Mouse (Mus musculus) spleen, adult 2 months (tissue): ENCODE measurements around the gene Cenpi. TPM values are rescaled to one million over a fixed set of nuclear protein-coding genes. Genes with fewer than 3 reads are reported as not detected.

Source experiments
- DNase-seq, 2 experiments: peaks; one replicate each; pipeline versions ENCODE4 v3.0.0 to v3.0.0-alpha.2; 2012 to 2021; ENCODE audit warnings: low spot score in 2 of 2, low read depth in 1 of 2
- H3K27ac ChIP-seq: fragments of 200-500 bp; 2 replicates; pipeline ENCODE4 v1.5.1; 2012; ENCODE audit warnings: low read length, inconsistent platforms; ENCODE audit not compliant: insufficient read depth
- H3K27me3 ChIP-seq: fragments of 200-500 bp; 2 replicates; pipeline ENCODE4 v1.6.1; 2012; ENCODE audit warnings: mild to moderate bottlenecking, moderate library complexity, low read length, inconsistent platforms; ENCODE audit not compliant: control insufficient read depth, insufficient read depth
- H3K36me3 ChIP-seq: fragments of 200-500 bp; 2 replicates; pipeline ENCODE4 v1.6.1; 2012; ENCODE audit warnings: mild to moderate bottlenecking, low read length, inconsistent platforms; ENCODE audit not compliant: control insufficient read depth, insufficient read depth
- H3K4me1 ChIP-seq: fragments of 200-500 bp; 2 replicates; pipeline ENCODE4 v1.6.1; 2011; ENCODE audit warnings: inconsistent platforms; ENCODE audit not compliant: control insufficient read depth, insufficient read depth, insufficient read length
- H3K4me3 ChIP-seq: fragments of 200-500 bp; 2 replicates; pipeline ENCODE4 v1.5.1; 2011; ENCODE audit warnings: mild to moderate bottlenecking, inconsistent platforms; ENCODE audit not compliant: insufficient read depth, insufficient read length; ENCODE audit errors: extremely low read depth
- CTCF ChIP-seq: fragments of 200-500 bp; IDR thresholded peaks from 2 replicates; pipeline ENCODE4 v1.5.1; 2011; ENCODE audit warnings: mild to moderate bottlenecking, inconsistent platforms; ENCODE audit not compliant: insufficient read depth, insufficient read length, insufficient replicate concordance; ENCODE audit errors: extremely low read depth
- POLR2A ChIP-seq: fragments of 200-500 bp; IDR thresholded peaks from 2 replicates; pipeline ENCODE4 v1.6.1; 2011; ENCODE audit warnings: low read depth, low read length, inconsistent platforms
- WGBS: fragments of 180-500 bp; shearing (Covaris S2); methylation state at CpG from one replicate; pipeline ENCODE4 v1.1.7; 2018; 5-methylcytosine and 5-hydroxymethylcytosine counted together
- polyA plus RNA-seq: library from polyadenylated mRNA; depleted of rRNA; stranded (reverse); fragments of >200 nt; gene quantifications from 2 replicates; pipeline ENCODE4 v1.2.3, GENCODE M21; 2012

Cenpi gene
- polyA plus RNA-seq, 1 experiment, result 0.53 TPM

DNA sequence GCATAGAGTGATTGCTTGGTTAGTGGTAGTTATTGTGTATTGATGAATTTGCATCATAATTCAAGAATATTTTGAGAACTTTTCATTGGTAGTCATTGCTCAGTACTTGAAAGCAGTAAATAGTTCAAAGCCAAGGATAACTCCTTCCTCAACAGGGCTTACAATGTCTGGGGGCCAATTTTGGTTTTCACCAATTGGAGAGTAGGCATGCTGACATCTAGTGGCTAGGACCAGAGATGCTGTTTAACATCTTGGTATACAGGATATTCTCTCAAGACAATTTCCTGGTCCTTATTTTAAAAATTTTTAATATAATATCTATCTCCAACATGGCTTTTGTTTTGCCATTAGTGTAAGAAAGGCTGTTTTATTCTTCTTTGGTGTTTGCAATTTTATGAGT lies 46.0 kb downstream of the Cenpi start:
- H3K36me3 ChIP-seq, result no peaks in the 10 kb centered on the region
- no peaks in the 10 kb centered on the region for H3K4me1 ChIP-seq
- TF ChIP-seq CTCF (no peak), POLR2A (no peak)
- H3K27ac ChIP-seq, result no peak overlapping the region
- DNase-seq, result no peak
- H3K27me3 ChIP-seq, result no peaks in the 10 kb centered on the region
- no peak overlapping the region for H3K4me3 ChIP-seq

DNA sequence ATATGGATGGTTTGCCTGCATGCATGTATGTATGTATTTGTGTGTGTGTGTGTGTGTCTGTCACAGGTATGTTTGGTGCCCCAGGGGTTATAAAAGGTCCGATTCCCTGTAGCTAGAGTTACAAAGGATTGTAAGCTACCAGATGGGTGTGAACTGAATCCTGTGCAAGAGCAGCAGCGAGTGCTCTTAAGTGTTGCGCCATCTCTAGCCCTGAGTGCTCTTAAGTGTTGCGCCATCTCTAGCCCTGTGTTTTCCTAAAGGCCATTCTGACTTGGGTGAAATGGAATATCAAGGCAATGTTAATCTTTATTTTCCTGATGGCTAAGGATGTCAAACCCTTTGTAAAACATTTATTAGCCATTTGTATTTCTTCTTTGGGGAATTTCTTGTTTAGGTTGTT lies 51.5 kb downstream of the Cenpi start:
- DNase-seq, result no peak
- WGBS, result 89% methylated on average over 4 of the region's 4 CpGs
- Histone ChIP-seq H3K4me3 (no peak overlapping the region), H3K27ac (no peak overlapping the region), H3K36me3 (no peaks in the 10 kb centered on the region), H3K27me3 (no peaks in the 10 kb centered on the region), H3K4me1 (no peaks in the 10 kb centered on the region)
- no peak for TF ChIP-seq POLR2A
- no peak for TF ChIP-seq CTCF

DNA sequence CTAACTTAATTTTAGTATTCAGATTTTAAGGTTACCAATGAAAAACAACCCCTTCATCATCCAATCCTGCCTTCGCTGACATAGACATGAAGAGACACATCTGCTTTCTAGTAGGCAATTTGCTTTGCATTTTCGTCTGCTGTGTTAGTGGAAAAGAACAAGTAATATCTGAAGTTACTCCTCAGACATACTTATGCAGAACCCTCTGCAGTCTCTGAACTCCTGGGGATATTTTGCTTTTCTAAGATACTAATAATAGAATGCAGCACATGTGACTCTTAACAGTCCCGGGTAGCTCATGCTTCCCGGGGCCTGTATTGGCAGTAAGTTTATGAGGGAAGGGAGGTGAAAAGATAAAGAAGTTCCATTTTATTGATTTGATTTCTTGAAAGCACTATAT lies 54.3 kb downstream of the Cenpi start:
- Histone ChIP-seq H3K36me3 (no peaks in the 10 kb centered on the region), H3K27me3 (no peaks in the 10 kb centered on the region), H3K4me3 (no peak overlapping the region), H3K27ac (no peak overlapping the region), H3K4me1 (no peaks in the 10 kb centered on the region)
- TF ChIP-seq POLR2A (no peak), CTCF (no peak)
- 90% methylated on average over 4 of the region's 4 CpGs for WGBS
- no peak for DNase-seq

DNA sequence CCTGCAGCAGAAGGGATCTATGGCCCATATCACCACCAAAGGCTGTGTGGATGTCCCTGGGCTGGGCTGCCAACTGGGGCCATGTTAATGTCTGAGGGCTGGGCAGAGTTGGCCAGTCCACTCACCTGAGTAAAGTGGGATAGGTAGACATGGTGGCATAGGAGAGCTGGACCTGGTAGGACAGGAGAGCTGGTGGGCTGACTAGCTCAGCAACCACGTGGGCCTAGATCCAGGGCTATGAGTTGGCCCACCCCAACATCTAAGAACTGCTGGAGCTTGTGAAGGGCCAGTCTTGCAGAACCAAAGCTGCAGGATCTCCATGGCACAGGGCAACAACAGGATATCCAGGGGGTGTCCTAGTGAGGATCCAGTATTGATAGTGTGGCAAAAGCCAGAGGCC lies 57.5 kb downstream of the Cenpi start:
- WGBS, result 73% methylated on average over 1 of the region's 1 CpGs
- Histone ChIP-seq H3K4me1 (no peaks in the 10 kb centered on the region), H3K36me3 (no peaks in the 10 kb centered on the region), H3K27ac (no peak overlapping the region), H3K27me3 (no peaks in the 10 kb centered on the region), H3K4me3 (no peak overlapping the region)
- no peak for DNase-seq
- TF ChIP-seq POLR2A (no peak), CTCF (no peak)

DNA sequence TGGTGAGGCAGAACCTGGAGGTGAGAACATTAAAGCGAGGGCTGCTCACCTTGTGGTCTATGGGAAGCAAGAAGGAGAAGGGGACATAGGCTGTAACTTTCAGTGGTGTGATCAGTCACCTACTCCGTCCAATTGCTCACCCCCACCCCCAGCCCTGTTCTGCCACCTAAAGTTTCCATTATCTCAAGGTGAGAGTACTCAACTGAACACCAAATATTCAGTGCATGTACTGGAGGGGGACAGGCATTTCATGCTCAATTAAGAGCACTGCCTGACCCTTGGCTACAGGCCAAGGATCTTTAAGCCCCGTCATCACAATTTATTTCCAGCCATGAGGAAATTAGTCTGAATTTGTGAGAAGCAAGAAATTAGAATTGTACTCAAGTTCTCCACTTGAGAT lies 58.7 kb downstream of the Cenpi start:
- Histone ChIP-seq H3K4me3 (no peak overlapping the region), H3K36me3 (no peaks in the 10 kb centered on the region), H3K27ac (no peak overlapping the region), H3K27me3 (no peaks in the 10 kb centered on the region), H3K4me1 (no peaks in the 10 kb centered on the region)
- 83% methylated on average over 3 of the region's 3 CpGs for WGBS
- DNase-seq, result no peak
- TF ChIP-seq POLR2A, result no peak
- TF ChIP-seq CTCF, result no peak

DNA sequence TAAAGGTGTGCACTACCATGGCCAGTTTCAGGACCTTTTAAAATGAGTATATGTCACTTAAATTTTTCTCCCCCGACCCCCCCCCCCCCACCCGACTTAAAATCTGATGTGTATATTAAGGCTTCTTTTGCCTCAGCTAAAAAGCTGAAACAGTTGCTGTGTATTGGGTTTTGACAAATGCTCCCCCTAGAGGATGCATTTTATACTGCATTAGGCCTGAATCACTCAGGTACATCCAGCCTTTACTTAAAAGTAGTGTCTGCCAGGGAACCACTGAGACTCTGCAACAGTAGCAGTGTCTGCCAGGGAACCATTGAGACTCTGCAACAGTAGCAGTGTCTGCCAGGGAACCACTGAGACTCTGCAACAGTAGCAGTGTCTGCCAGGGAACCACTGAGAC lies 63.4 kb downstream of the Cenpi start:
- no peak for DNase-seq
- no peak overlapping the region for H3K27ac ChIP-seq
- TF ChIP-seq CTCF, result no peak
- 12% methylated on average over 2 of the region's 2 CpGs for WGBS
- no peaks in the 10 kb centered on the region for H3K4me1 ChIP-seq
- H3K27me3 ChIP-seq, result no peaks in the 10 kb centered on the region
- H3K36me3 ChIP-seq, result no peaks in the 10 kb centered on the region
- no peak overlapping the region for H3K4me3 ChIP-seq

DNA sequence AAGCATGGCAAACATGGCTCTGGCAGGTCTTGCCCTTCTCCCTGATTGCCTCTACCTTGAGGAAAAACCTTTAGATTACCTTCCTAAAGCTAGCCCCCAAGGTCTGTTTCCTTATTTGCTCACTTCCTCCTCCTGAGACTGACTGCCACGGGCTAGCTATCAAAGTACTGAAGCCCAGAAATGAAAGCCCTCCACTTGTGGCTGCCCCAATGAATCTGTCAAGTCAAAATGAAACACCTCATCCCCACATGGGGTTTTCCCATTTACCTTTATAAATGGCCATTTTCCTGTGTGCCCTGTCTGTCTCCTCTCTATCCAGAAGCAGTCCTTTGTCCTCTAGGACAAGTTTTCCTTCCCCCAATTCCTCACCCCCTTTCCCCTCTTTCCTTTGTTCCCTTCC lies 66.3 kb downstream of the Cenpi start:
- Histone ChIP-seq H3K4me1 (no peaks in the 10 kb centered on the region), H3K27ac (no peak overlapping the region), H3K36me3 (no peaks in the 10 kb centered on the region), H3K4me3 (no peak overlapping the region), H3K27me3 (no peaks in the 10 kb centered on the region)
- TF ChIP-seq POLR2A, result no peak
- no peak for TF ChIP-seq CTCF
- 20% methylated on average over 1 of the region's 1 CpGs for WGBS
- DNase-seq, result no peak

DNA sequence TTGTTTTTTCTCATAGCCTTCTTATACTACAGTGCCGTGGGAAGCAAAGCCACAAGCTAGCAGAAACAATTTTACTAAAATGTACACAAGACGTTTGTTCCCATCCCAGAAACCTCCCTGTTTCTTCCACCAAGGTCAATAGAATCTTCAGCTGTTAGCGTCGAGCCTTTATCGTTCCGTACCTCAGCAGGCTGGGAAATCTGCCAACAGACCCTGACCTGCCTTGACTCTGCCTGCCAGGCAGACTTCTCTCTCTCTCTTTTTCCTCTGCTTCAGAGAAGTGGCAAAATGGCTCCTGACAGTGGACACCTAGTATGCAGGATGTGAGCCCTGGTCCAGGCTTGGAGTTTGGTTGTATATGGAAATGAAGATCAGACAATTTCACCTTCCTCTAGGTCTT lies 77.0 kb downstream of the Cenpi start:
- 72% methylated on average over 6 of the region's 6 CpGs for WGBS
- DNase-seq, result no peak

More for the DNA sequence above, 77.0 kb downstream of the Cenpi start:
- no peaks in the 10 kb centered on the region for H3K36me3 ChIP-seq
- H3K27me3 ChIP-seq, result no peaks in the 10 kb centered on the region
- TF ChIP-seq POLR2A (no peak), CTCF (no peak)
- no peak overlapping the region for H3K4me3 ChIP-seq
- H3K27ac ChIP-seq, result no peak overlapping the region
- no peaks in the 10 kb centered on the region for H3K4me1 ChIP-seq
